ENCODE assay signal across 12 mouse cellular contexts in genomic region chr15:89090662-89091061, GRCm38 (mm10). TPM values are rescaled to one million over a fixed set of nuclear protein-coding genes. Genes with fewer than 3 reads are reported as not detected.
A peak's percentile ranks its signal among the peaks of the same experiment; 100 is the strongest.
DNase-seq lines count a peak whose midpoint lies in the region; ATAC-seq and TF ChIP-seq lines count a peak whose summit lies in the region.
"Had no signal": no experiment of that assay in that cellular context is flagged by ENCODE, and none has a peak within 500 bp of the region (broad histone marks: within the 10 kb centered on the region; RNA-seq: fewer than 3 reads in every experiment).

No protein-coding gene starts in this region.

- H3K9me3 ChIP-seq in limb, embryonic 12.5 days: no peaks in the 10 kb centered on the region
- no peaks in the 10 kb centered on the region for H3K9me3 ChIP-seq in limb, embryonic 10.5 days (replicated peaks)
- no peaks in the 10 kb centered on the region for H3K9me3 ChIP-seq in embryonic facial prominence, embryonic 12.5 days
- no peaks in the 10 kb centered on the region for H3K9me3 ChIP-seq in liver, postnatal 0 days (ENCODE audit: low read length)
- H3K9me3 ChIP-seq: limb, embryonic 15.5 days had no signal

- no peaks in the 10 kb centered on the region for H3K27me3 ChIP-seq in limb, embryonic 12.5 days
- H3K27me3 ChIP-seq in limb, embryonic 10.5 days (ENCODE audit: low read depth, poor library complexity, severe bottlenecking): no peaks in the 10 kb centered on the region
- no peaks in the 10 kb centered on the region for H3K27me3 ChIP-seq in embryonic facial prominence, embryonic 12.5 days
- no peaks in the 10 kb centered on the region for H3K27me3 ChIP-seq in liver, postnatal 0 days (ENCODE audit: insufficient read depth, low read length)
- H3K27me3 ChIP-seq: limb, embryonic 15.5 days had no signal

- H3K4me3 ChIP-seq in limb, embryonic 12.5 days (replicated peaks): no peak overlapping the region
- H3K4me3 ChIP-seq in limb, embryonic 10.5 days: no peak overlapping the region
- H3K4me3 ChIP-seq in embryonic facial prominence, embryonic 12.5 days: 0 out of 2 replicates have a peak overlapping the region, but pooled peaks have one; percentile 89
- no peak overlapping the region for H3K4me3 ChIP-seq in liver, postnatal 0 days (ENCODE audit: low read depth, low read length)

- TF ChIP-seq CTCF in liver, postnatal 0 days (IDR thresholded peaks at IDR 0.05; ENCODE audit: low read depth): no peak

- peaks cover 21% of the 10 kb centered on the region for H3K4me1 ChIP-seq in limb, embryonic 12.5 days (replicated peaks)
- peaks cover 26% of the 10 kb centered on the region for H3K4me1 ChIP-seq in limb, embryonic 10.5 days
- peaks cover 18% of the 10 kb centered on the region for H3K4me1 ChIP-seq in embryonic facial prominence, embryonic 12.5 days
- peaks cover 30% of the 10 kb centered on the region for H3K4me1 ChIP-seq in liver, postnatal 0 days (ENCODE audit: insufficient read depth)

- DNase-seq in limb, embryonic 10.5 days (ENCODE audit: low spot score): no peak
- DNase-seq in CD4-positive helper T cell, adult 2 months (ENCODE audit: low read depth, low spot score): peak; percentile 13
- DNase-seq in liver, postnatal 0 days: no peak
- no peak for DNase-seq in layer of hippocampus, adult 11-12 months (ENCODE audit: low spot score)
- no peak for DNase-seq in thymus, postnatal 4 days
- DNase-seq: cerebellum, postnatal 36 days; heart, postnatal 4 days; thymus, postnatal 14 days had no signal

- no peak overlapping the region for H3K4me2 ChIP-seq in limb, embryonic 12.5 days
- peak overlapping the region; percentile 98; the same call in 1 of the 2 replicates for H3K4me2 ChIP-seq in embryonic facial prominence, embryonic 12.5 days (replicated peaks)
- peak overlapping the region; percentile 88 for H3K4me2 ChIP-seq in liver, postnatal 0 days (ENCODE audit: low read depth, low read length)

- no peak overlapping the region for H3K27ac ChIP-seq in limb, embryonic 12.5 days
- H3K27ac ChIP-seq in limb, embryonic 10.5 days: no peak overlapping the region
- no peak overlapping the region for H3K27ac ChIP-seq in embryonic facial prominence, embryonic 12.5 days
- H3K27ac ChIP-seq in liver, postnatal 0 days (ENCODE audit: low read depth): peak overlapping the region; percentile 96
- H3K27ac ChIP-seq: kidney, postnatal 0 days; limb, embryonic 15.5 days had no signal

- peak overlapping the region; percentile 94; the same call in 1 of the 2 replicates for H3K9ac ChIP-seq in limb, embryonic 12.5 days (replicated peaks)
- no peak overlapping the region for H3K9ac ChIP-seq in embryonic facial prominence, embryonic 12.5 days
- 0 out of 2 replicates have a peak overlapping the region, but pooled peaks have one; percentile 2 for H3K9ac ChIP-seq in liver, postnatal 0 days (replicated peaks)
- H3K9ac ChIP-seq: limb, embryonic 15.5 days had no signal

- 64% methylated on average over 4 of the region's 4 CpGs for WGBS in limb, embryonic 12.5 days
- WGBS in limb, embryonic 10.5 days: 69% methylated on average over 4 of the region's 4 CpGs
- WGBS in embryonic facial prominence, embryonic 12.5 days: 78% methylated on average over 4 of the region's 4 CpGs
- WGBS in liver, postnatal 0 days (ENCODE audit: insufficient replicate concordance): 84% methylated on average over 4 of the region's 4 CpGs

- H3K36me3 ChIP-seq in limb, embryonic 12.5 days: peaks cover 57% of the 10 kb centered on the region
- H3K36me3 ChIP-seq in limb, embryonic 10.5 days: peaks cover 54% of the 10 kb centered on the region
- peaks cover 56% of the 10 kb centered on the region for H3K36me3 ChIP-seq in embryonic facial prominence, embryonic 12.5 days
- peaks cover 42% of the 10 kb centered on the region for H3K36me3 ChIP-seq in liver, postnatal 0 days (replicated peaks; ENCODE audit: insufficient read depth, low read length)

- TF ChIP-seq EP300 in liver, postnatal 0 days (IDR thresholded peaks at IDR 0.05; ENCODE audit: low read depth): no peak

- no peak for ATAC-seq in limb, embryonic 12.5 days (ENCODE audit: insufficient number of reproducible peaks, insufficient read depth, low FRiP score, low TSS enrichment, low read depth)
- ATAC-seq in embryonic facial prominence, embryonic 12.5 days (ENCODE audit: insufficient number of reproducible peaks, insufficient read depth, low FRiP score, low TSS enrichment): no peak
- no peak for ATAC-seq in liver, postnatal 0 days

RNA-seq across cellular contexts. Expression of gene Selenoo, which starts 1.8 kb away (rescaled TPM):
- polyA plus RNA-seq in limb, embryonic 12.5 days (2016; fragmentation: Nextera tagmentation; extraction: Ambion mirVana): 19.2 and 21.1 TPM in 2 replicates
- polyA plus RNA-seq in limb, embryonic 10.5 days (2016; fragmentation: Nextera tagmentation; extraction: Ambion mirVana): 10.6 and 13.9 TPM in 2 replicates
- polyA plus RNA-seq in embryonic facial prominence, embryonic 12.5 days (2016; fragmentation: Nextera tagmentation; extraction: Ambion mirVana): 21.0 and 22.3 TPM in 2 replicates
- 14.3 and 14.7 TPM in 2 replicates for polyA plus RNA-seq in liver, postnatal 0 days (2015; fragmentation: Nextera tagmentation; extraction: Ambion mirVana)

RNA-seq across cellular contexts. Expression of gene Trabd, which starts 15.7 kb away (rescaled TPM):
- 48.6 and 48.7 TPM in 2 replicates for polyA plus RNA-seq in limb, embryonic 12.5 days (2016; fragmentation: Nextera tagmentation; extraction: Ambion mirVana)
- polyA plus RNA-seq in limb, embryonic 10.5 days (2016; fragmentation: Nextera tagmentation; extraction: Ambion mirVana): 59.5 and 62.1 TPM in 2 replicates
- 49.1 and 50.9 TPM in 2 replicates for polyA plus RNA-seq in embryonic facial prominence, embryonic 12.5 days (2016; fragmentation: Nextera tagmentation; extraction: Ambion mirVana)
- 23.3 and 23.6 TPM in 2 replicates for polyA plus RNA-seq in liver, postnatal 0 days (2015; fragmentation: Nextera tagmentation; extraction: Ambion mirVana)

RNA-seq across cellular contexts. Expression of gene Panx2, which starts 31.1 kb away (rescaled TPM):
- polyA plus RNA-seq in limb, embryonic 12.5 days (2016; fragmentation: Nextera tagmentation; extraction: Ambion mirVana): 0.41 and 0.54 TPM in 2 replicates
- 0.09 and 0.44 TPM in 2 replicates for polyA plus RNA-seq in limb, embryonic 10.5 days (2016; fragmentation: Nextera tagmentation; extraction: Ambion mirVana)
- 0.45 and 0.46 TPM in 2 replicates for polyA plus RNA-seq in embryonic facial prominence, embryonic 12.5 days (2016; fragmentation: Nextera tagmentation; extraction: Ambion mirVana)
- not detected in 2 replicates for polyA plus RNA-seq in liver, postnatal 0 days (2015; fragmentation: Nextera tagmentation; extraction: Ambion mirVana)

RNA-seq across cellular contexts. Expression of gene Tubgcp6, which starts 32.2 kb away (rescaled TPM):
- 22.7 and 24.8 TPM in 2 replicates for polyA plus RNA-seq in limb, embryonic 12.5 days (2016; fragmentation: Nextera tagmentation; extraction: Ambion mirVana)
- polyA plus RNA-seq in limb, embryonic 10.5 days (2016; fragmentation: Nextera tagmentation; extraction: Ambion mirVana): 24.4 and 28.6 TPM in 2 replicates
- polyA plus RNA-seq in embryonic facial prominence, embryonic 12.5 days (2016; fragmentation: Nextera tagmentation; extraction: Ambion mirVana): 20.7 and 23.8 TPM in 2 replicates
- 3.1 and 3.3 TPM in 2 replicates for polyA plus RNA-seq in liver, postnatal 0 days (2015; fragmentation: Nextera tagmentation; extraction: Ambion mirVana)

RNA-seq across cellular contexts. Expression of gene Hdac10, which starts 37.8 kb away (rescaled TPM):
- polyA plus RNA-seq in limb, embryonic 12.5 days (2016; fragmentation: Nextera tagmentation; extraction: Ambion mirVana): 15.0 and 15.2 TPM in 2 replicates
- 13.0 and 13.8 TPM in 2 replicates for polyA plus RNA-seq in limb, embryonic 10.5 days (2016; fragmentation: Nextera tagmentation; extraction: Ambion mirVana)
- polyA plus RNA-seq in embryonic facial prominence, embryonic 12.5 days (2016; fragmentation: Nextera tagmentation; extraction: Ambion mirVana): 20.1 and 21.6 TPM in 2 replicates
- 4.9 and 6.3 TPM in 2 replicates for polyA plus RNA-seq in liver, postnatal 0 days (2015; fragmentation: Nextera tagmentation; extraction: Ambion mirVana)
